Mouse (Mus musculus) G1E (cell line): ENCODE measurements at regions not wholly inside any gene's neighbourhood (a gene's known extent, or its start where the extent isn't known, plus 50 kb on each side); places are given as distances from the start of the nearest gene placed in this dataset.

ENCODE experiments used
- CTCF ChIP-seq: IDR thresholded peaks from 2 replicates; pipeline ENCODE4 v1.5.1; 2012; ENCODE audit warnings: low read depth, low read length, inconsistent platforms, mixed read lengths
- GATA1 ChIP-seq: IDR thresholded peaks from 2 replicates; pipeline ENCODE4 v1.6.1; 2012; ENCODE audit warnings: borderline replicate concordance, low read length, inconsistent platforms, mixed read lengths
- POLR2AphosphoS5 ChIP-seq: IDR thresholded peaks from 2 replicates; pipeline ENCODE4 v1.6.1; 2012; ENCODE audit warnings: low read depth, low read length, inconsistent platforms; ENCODE audit not compliant: insufficient replicate concordance

GRCm38 (mm10) chr17:62058016-62058415 is 823.1 kb downstream of the Efna5 start:
- no peak for TF ChIP-seq CTCF
- TF ChIP-seq GATA1: no peak
- no peak for TF ChIP-seq POLR2AphosphoS5
